Mouse (Mus musculus): ENCODE data around the gene Gm20388. TPM values are rescaled to one million over a fixed set of nuclear protein-coding genes. Genes with fewer than 3 reads are reported as not detected.

Gm20388 gene
- polyA plus RNA-seq, 1 experiment from 2014 or later = not detected

- Histone ChIP-seq H3K9me3 (ENCODE audit: control insufficient read depth, low read length) (no peaks in the 10 kb centered on the region), H3K9ac (no peak overlapping the region), H3K4me2 (replicated peaks) (no peak overlapping the region), H3K4me1 (replicated peaks; ENCODE audit: control insufficient read depth, insufficient read depth, low read length) (peaks cover under 1% of the 10 kb centered on the region), H3K4me3 (replicated peaks; ENCODE audit: low read length) (no peak overlapping the region), H3K36me3 (replicated peaks; ENCODE audit: control insufficient read depth, insufficient read depth) (peaks cover 20% of the 10 kb centered on the region), H3K27ac (no peak overlapping the region), H3K27me3 (ENCODE audit: control insufficient read depth, insufficient read depth, low read length) (no peaks in the 10 kb centered on the region)
- no peak for ATAC-seq (ENCODE audit: low FRiP score)
- no peak for DNase-seq (ENCODE audit: low spot score)
- WGBS = 90% methylated on average over 5 of the region's 5 CpGs
Measured at GRCm38 (mm10) chr8:123108953-123109352, 3198.3 kb downstream of the Gm20388 start.

GRCm38 (mm10) chr8:123110649-123111048, 3200.0 kb downstream of the Gm20388 start:
- no peak overlapping the region for H3K27ac ChIP-seq

GRCm38 (mm10) chr8:123112892-123113291, 3202.3 kb downstream of the Gm20388 start:
- Histone ChIP-seq H3K4me3 (replicated peaks; ENCODE audit: low read length) (no peak overlapping the region), H3K36me3 (replicated peaks; ENCODE audit: control insufficient read depth, insufficient read depth) (no peaks in the 10 kb centered on the region), H3K9ac (no peak overlapping the region), H3K27me3 (ENCODE audit: control insufficient read depth, insufficient read depth, low read length) (peaks cover 24% of the 10 kb centered on the region), H3K4me1 (replicated peaks; ENCODE audit: control insufficient read depth, insufficient read depth, low read length) (peaks cover 8% of the 10 kb centered on the region), H3K4me2 (replicated peaks) (no peak overlapping the region), H3K9me3 (ENCODE audit: control insufficient read depth, low read length) (no peaks in the 10 kb centered on the region), H3K27ac (no peak overlapping the region)
- DNase-seq (ENCODE audit: low spot score) (no peak), ATAC-seq (ENCODE audit: low FRiP score) (no peak)
- 80% methylated on average over 9 of the region's 9 CpGs for WGBS

More at GRCm38 (mm10) chr8:123110649-123111048, 3200.0 kb downstream of the Gm20388 start:
- H3K4me2 ChIP-seq (replicated peaks) = no peak overlapping the region
- peaks cover 1% of the 10 kb centered on the region for H3K27me3 ChIP-seq (ENCODE audit: control insufficient read depth, insufficient read depth, low read length)
- H3K4me1 ChIP-seq (replicated peaks; ENCODE audit: control insufficient read depth, insufficient read depth, low read length) = no peaks in the 10 kb centered on the region
- H3K9me3 ChIP-seq (ENCODE audit: control insufficient read depth, low read length) = no peaks in the 10 kb centered on the region
- no peak overlapping the region for H3K4me3 ChIP-seq (replicated peaks; ENCODE audit: low read length)
- peaks cover 3% of the 10 kb centered on the region for H3K36me3 ChIP-seq (replicated peaks; ENCODE audit: control insufficient read depth, insufficient read depth)
- DNase-seq (ENCODE audit: low spot score) (peak; percentile 47), ATAC-seq (ENCODE audit: low FRiP score) (no peak; the same call in 1 of the 2 replicates)
- WGBS = 19% methylated on average over 4 of the region's 4 CpGs
- no peak overlapping the region for H3K9ac ChIP-seq

- H3K36me3 ChIP-seq (replicated peaks; ENCODE audit: control insufficient read depth, insufficient read depth) = no peaks in the 10 kb centered on the region
- whole genome bisulfite sequencing = 71% methylated on average over 2 of the region's 2 CpGs
- H3K4me1 ChIP-seq (replicated peaks; ENCODE audit: control insufficient read depth, insufficient read depth, low read length) = peaks cover 8% of the 10 kb centered on the region
- no peaks in the 10 kb centered on the region for H3K9me3 ChIP-seq (ENCODE audit: control insufficient read depth, low read length)
- H3K4me3 ChIP-seq (replicated peaks; ENCODE audit: low read length) = no peak overlapping the region
- no peak for DNase-seq (ENCODE audit: low spot score)
- ATAC-seq (ENCODE audit: low FRiP score) = no peak
- H3K9ac ChIP-seq = no peak overlapping the region
- H3K27me3 ChIP-seq (ENCODE audit: control insufficient read depth, insufficient read depth, low read length) = peaks cover 35% of the 10 kb centered on the region
- H3K4me2 ChIP-seq (replicated peaks) = no peak overlapping the region
- H3K27ac ChIP-seq = no peak overlapping the region
Measured at GRCm38 (mm10) chr8:123113908-123114469, 3203.3 kb downstream of the Gm20388 start.

GRCm38 (mm10) chr8:123114644-123115043, 3204.0 kb downstream of the Gm20388 start:
- peaks cover 41% of the 10 kb centered on the region for H3K27me3 ChIP-seq (ENCODE audit: control insufficient read depth, insufficient read depth, low read length)
- H3K36me3 ChIP-seq (replicated peaks; ENCODE audit: control insufficient read depth, insufficient read depth) = no peaks in the 10 kb centered on the region
- no peaks in the 10 kb centered on the region for H3K9me3 ChIP-seq (ENCODE audit: control insufficient read depth, low read length)
- WGBS = 62% methylated on average over 3 of the region's 3 CpGs
- no peak overlapping the region for H3K4me2 ChIP-seq (replicated peaks)
- H3K4me1 ChIP-seq (replicated peaks; ENCODE audit: control insufficient read depth, insufficient read depth, low read length) = peaks cover 8% of the 10 kb centered on the region
- H3K4me3 ChIP-seq (replicated peaks; ENCODE audit: low read length) = no peak overlapping the region
- ATAC-seq (ENCODE audit: low FRiP score) (no peak), DNase-seq (ENCODE audit: low spot score) (no peak)
- no peak overlapping the region for H3K9ac ChIP-seq
- no peak overlapping the region for H3K27ac ChIP-seq

GRCm38 (mm10) chr8:123117127-123117731, 3206.6 kb downstream of the Gm20388 start, which contains the start of gene Cpne7:
Gene Cpne7, plus strand, starts transcription at chr8:123117374.
- WGBS = 1% methylated on average over 50 of the region's 51 CpGs
- DNase-seq (ENCODE audit: low spot score) = no peak
- Histone ChIP-seq H3K9me3 (ENCODE audit: control insufficient read depth, low read length) (no peaks in the 10 kb centered on the region), H3K4me1 (replicated peaks; ENCODE audit: control insufficient read depth, insufficient read depth, low read length) (peaks cover 8% of the 10 kb centered on the region), H3K9ac (peak within 1 kb of the TSS; percentile 55), H3K4me3 (replicated peaks; ENCODE audit: low read length) (peak within 1 kb of the TSS; percentile 42), H3K27ac (no peak within 1 kb of the TSS), H3K27me3 (ENCODE audit: control insufficient read depth, insufficient read depth, low read length) (peaks cover 44% of the 10 kb centered on the region), H3K4me2 (replicated peaks) (peak within 1 kb of the TSS; percentile 60), H3K36me3 (replicated peaks; ENCODE audit: control insufficient read depth, insufficient read depth) (no peaks in the 10 kb centered on the region)
- ATAC-seq (ENCODE audit: low FRiP score) = 0 out of 2 replicates have a peak, but pooled peaks have one; percentile 37

- Histone ChIP-seq H3K36me3 (replicated peaks; ENCODE audit: control insufficient read depth, insufficient read depth) (no peaks in the 10 kb centered on the region), H3K4me3 (replicated peaks; ENCODE audit: low read length) (peak overlapping the region; percentile 42), H3K9me3 (ENCODE audit: control insufficient read depth, low read length) (no peaks in the 10 kb centered on the region), H3K9ac (peak overlapping the region; percentile 55; the same call in 1 of the 2 replicates), H3K27me3 (ENCODE audit: control insufficient read depth, insufficient read depth, low read length) (peaks cover 44% of the 10 kb centered on the region), H3K27ac (no peak overlapping the region), H3K4me2 (replicated peaks) (peak overlapping the region; percentile 60), H3K4me1 (replicated peaks; ENCODE audit: control insufficient read depth, insufficient read depth, low read length) (peaks cover 8% of the 10 kb centered on the region)
- no peak for DNase-seq (ENCODE audit: low spot score)
- WGBS = 2% methylated on average over 17 of the region's 17 CpGs
- no peak for ATAC-seq (ENCODE audit: low FRiP score)
Measured at GRCm38 (mm10) chr8:123117744-123118143, 3207.1 kb downstream of the Gm20388 start.

- no peak overlapping the region for H3K27ac ChIP-seq
- ATAC-seq (ENCODE audit: low FRiP score) (no peak), DNase-seq (ENCODE audit: low spot score) (no peak)
- peaks cover 7% of the 10 kb centered on the region for H3K4me1 ChIP-seq (replicated peaks; ENCODE audit: control insufficient read depth, insufficient read depth, low read length)
- WGBS = 79% methylated on average over 9 of the region's 9 CpGs
- no peak overlapping the region for H3K9ac ChIP-seq
- no peaks in the 10 kb centered on the region for H3K9me3 ChIP-seq (ENCODE audit: control insufficient read depth, low read length)
- H3K27me3 ChIP-seq (ENCODE audit: control insufficient read depth, insufficient read depth, low read length) = peaks cover 38% of the 10 kb centered on the region
- no peak overlapping the region for H3K4me2 ChIP-seq (replicated peaks)
- H3K4me3 ChIP-seq (replicated peaks; ENCODE audit: low read length) = no peak overlapping the region
- no peaks in the 10 kb centered on the region for H3K36me3 ChIP-seq (replicated peaks; ENCODE audit: control insufficient read depth, insufficient read depth)
Measured at GRCm38 (mm10) chr8:123122059-123122458, 3211.4 kb downstream of the Gm20388 start.

GRCm38 (mm10) chr8:123122670-123123069, 3212.0 kb downstream of the Gm20388 start:
- no peak overlapping the region for H3K4me2 ChIP-seq (replicated peaks)
- no peak for ATAC-seq (ENCODE audit: low FRiP score)
- 84% methylated on average over 5 of the region's 5 CpGs for WGBS
- H3K9me3 ChIP-seq (ENCODE audit: control insufficient read depth, low read length) = no peaks in the 10 kb centered on the region
- H3K27ac ChIP-seq = no peak overlapping the region
- H3K27me3 ChIP-seq (ENCODE audit: control insufficient read depth, insufficient read depth, low read length) = peaks cover 31% of the 10 kb centered on the region
- H3K9ac ChIP-seq = no peak overlapping the region
- H3K36me3 ChIP-seq (replicated peaks; ENCODE audit: control insufficient read depth, insufficient read depth) = no peaks in the 10 kb centered on the region
- H3K4me3 ChIP-seq (replicated peaks; ENCODE audit: low read length) = no peak overlapping the region
- DNase-seq (ENCODE audit: low spot score) = no peak
- peaks cover 1% of the 10 kb centered on the region; the same call in 1 of the 2 replicates for H3K4me1 ChIP-seq (replicated peaks; ENCODE audit: control insufficient read depth, insufficient read depth, low read length)
